Mouse (Mus musculus) forebrain, embryonic 11.5 days (tissue): ENCODE data around the gene Il17ra. TPM values are rescaled to one million over a fixed set of nuclear protein-coding genes. Genes with fewer than 3 reads are reported as not detected.

Experiments
- ATAC-seq: fragments of 200-750 bp; cut with Nextera tagmentation; replicated peaks from 2 replicates; pipeline ENCODE4 v1.8.0; 2017; ENCODE audit warnings: moderate TSS enrichment; ENCODE audit not compliant: low FRiP score
- DNase-seq: peaks from one replicate; pipeline ENCODE4 v3.0.0-alpha.2; 2017; ENCODE audit warnings: low spot score
- H3K27ac ChIP-seq: fragments of 300-500 bp; sonication (generic); 2 replicates; pipeline ENCODE4 v1.5.1; 2014; ENCODE audit warnings: low read depth, low read length
- H3K27me3 ChIP-seq: fragments of 300-500 bp; sonication (generic); 2 replicates; pipeline ENCODE4 v1.6.1; 2014; ENCODE audit warnings: mild to moderate bottlenecking, low read length, mixed read lengths; ENCODE audit not compliant: control insufficient read depth, insufficient read depth
- H3K36me3 ChIP-seq: fragments of 300-500 bp; sonication (generic); 2 replicates; pipeline ENCODE4 v1.6.1; 2014; ENCODE audit warnings: mild to moderate bottlenecking, low read length, moderate library complexity, mixed read lengths; ENCODE audit not compliant: control insufficient read depth, insufficient read depth
- H3K4me1 ChIP-seq: fragments of 300-500 bp; sonication (generic); replicated peaks from 2 replicates; pipeline ENCODE4 v1.6.1; 2014; ENCODE audit warnings: low read length, mixed read lengths; ENCODE audit not compliant: control insufficient read depth, insufficient read depth
- H3K4me2 ChIP-seq: fragments of 300-500 bp; sonication (generic); 2 replicates; pipeline ENCODE4 v1.6.1; 2014; ENCODE audit warnings: low read depth, mild to moderate bottlenecking, low read length, moderate library complexity, mixed read lengths; ENCODE audit not compliant: severe bottlenecking
- H3K4me3 ChIP-seq: fragments of 300-500 bp; sonication (generic); 2 replicates; pipeline ENCODE4 v1.5.1; 2014; ENCODE audit warnings: low read depth, low read length
- H3K9ac ChIP-seq: fragments of 300-500 bp; sonication (generic); 2 replicates; pipeline ENCODE4 v1.6.1; 2014; ENCODE audit warnings: low read length
- H3K9me3 ChIP-seq: fragments of 300-500 bp; sonication (generic); 2 replicates; pipeline ENCODE4 v1.6.1; 2016; ENCODE audit warnings: low read length, mixed read lengths; ENCODE audit not compliant: control insufficient read depth
- WGBS: fragments of 180-500 bp; shearing (Covaris S2); extraction: QIAGEN DNeasy Blood & Tissue Kit; methylation state at CpG from one replicate; pipeline ENCODE4 v1.1.7; 2014; 5-methylcytosine and 5-hydroxymethylcytosine counted together
- polyA plus RNA-seq: library from polyadenylated mRNA; unstranded; fragments of >200 nt; fragmentation: Nextera tagmentation; extraction: Ambion mirVana; gene quantifications from 2 replicates; pipeline ENCODE4 v1.2.1, GENCODE M21; 2014

The Il17ra gene
- polyA plus RNA-seq, 1 experiment from 2014 or later: 3.6 TPM

- no peaks in the 10 kb centered on the region for H3K9me3 ChIP-seq
- H3K36me3 ChIP-seq: no peaks in the 10 kb centered on the region
- H3K27me3 ChIP-seq: no peaks in the 10 kb centered on the region
- H3K9ac ChIP-seq: no peak overlapping the region
- WGBS: 93% methylated on average over 5 of the region's 5 CpGs
- no peak for DNase-seq
- H3K4me1 ChIP-seq: peaks cover 2% of the 10 kb centered on the region; the same call in 1 of the 2 replicates
- no peak for ATAC-seq
- no peak overlapping the region for H3K27ac ChIP-seq
- H3K4me3 ChIP-seq: no peak overlapping the region
- no peak overlapping the region for H3K4me2 ChIP-seq
These were observed 61.7 kb downstream of the Il17ra start for GRCm38 (mm10) chr6:120524796-120525195.

GRCm38 (mm10) chr6:120529123-120529522, 66.1 kb downstream of the Il17ra start:
- Histone ChIP-seq H3K9ac (no peak overlapping the region), H3K27ac (no peak overlapping the region), H3K4me1 (peaks cover 7% of the 10 kb centered on the region), H3K4me3 (no peak overlapping the region), H3K36me3 (no peaks in the 10 kb centered on the region), H3K9me3 (no peaks in the 10 kb centered on the region), H3K27me3 (no peaks in the 10 kb centered on the region; the same call in 1 of the 2 replicates), H3K4me2 (no peak overlapping the region)
- ATAC-seq: no peak
- DNase-seq: no peak
- 82% methylated on average over 4 of the region's 4 CpGs for WGBS

GRCm38 (mm10) chr6:120531020-120531965, 68.2 kb downstream of the Il17ra start, which contains the start of gene Hdhd5:
Gene Hdhd5 (minus strand): TSS chr6:120531319.
- Histone ChIP-seq H3K36me3 (no peaks in the 10 kb centered on the region), H3K9me3 (no peaks in the 10 kb centered on the region), H3K9ac (peak within 1 kb of the TSS; percentile 94), H3K4me1 (peaks cover 7% of the 10 kb centered on the region), H3K4me2 (peak within 1 kb of the TSS; percentile 74), H3K4me3 (peak within 1 kb of the TSS; percentile 86), H3K27me3 (no peaks in the 10 kb centered on the region; the same call in 1 of the 2 replicates), H3K27ac (no peak within 1 kb of the TSS)
- peak; percentile 97 for DNase-seq
- under 1% methylated on average over 74 of the region's 75 CpGs for WGBS
- ATAC-seq: peak; percentile 98

- Histone ChIP-seq H3K9ac (no peak overlapping the region), H3K4me1 (peaks cover 7% of the 10 kb centered on the region), H3K36me3 (no peaks in the 10 kb centered on the region), H3K9me3 (no peaks in the 10 kb centered on the region), H3K27me3 (no peaks in the 10 kb centered on the region; the same call in 1 of the 2 replicates), H3K4me3 (no peak overlapping the region), H3K27ac (no peak overlapping the region), H3K4me2 (no peak overlapping the region)
- 86% methylated on average over 1 of the region's 1 CpGs for WGBS
- ATAC-seq (no peak), DNase-seq (no peak)
These were observed 69.5 kb downstream of the Il17ra start for GRCm38 (mm10) chr6:120532594-120532993.

GRCm38 (mm10) chr6:120536337-120536736, 73.3 kb downstream of the Il17ra start:
- no peak overlapping the region for H3K9ac ChIP-seq
- H3K27me3 ChIP-seq: no peaks in the 10 kb centered on the region; the same call in 1 of the 2 replicates
- no peaks in the 10 kb centered on the region for H3K9me3 ChIP-seq
- DNase-seq (no peak), ATAC-seq (no peak)
- 90% methylated on average over 2 of the region's 2 CpGs for WGBS
- H3K4me1 ChIP-seq: no peaks in the 10 kb centered on the region; the same call in 1 of the 2 replicates
- no peak overlapping the region for H3K4me3 ChIP-seq
- no peak overlapping the region for H3K27ac ChIP-seq
- no peak overlapping the region for H3K4me2 ChIP-seq
- H3K36me3 ChIP-seq: no peaks in the 10 kb centered on the region

Other genes starting within 250 kb of the Il17ra start
- not detected in 2 replicates for gene D330020A13Rik, start 168.9 kb upstream of the Il17ra start, polyA plus RNA-seq
- gene B4galnt3, start 168.7 kb upstream of the Il17ra start, polyA plus RNA-seq: not detected in 2 replicates
- 53.8 and 58.6 TPM in 2 replicates for gene Kdm5a, start 99.1 kb upstream of the Il17ra start, polyA plus RNA-seq
- gene Ccdc77, start 98.9 kb upstream of the Il17ra start, polyA plus RNA-seq: 29.2 and 30.2 TPM in 2 replicates
- gene Tmem121b, start 30.6 kb downstream of the Il17ra start, polyA plus RNA-seq: 1.1 and 1.4 TPM in 2 replicates
- 15.2 and 18.2 TPM in 2 replicates for gene Hdhd5, start 68.1 kb downstream of the Il17ra start, polyA plus RNA-seq
- 20.4 and 22.0 TPM in 2 replicates for gene Cecr2, start 203.1 kb downstream of the Il17ra start, polyA plus RNA-seq